Mouse (Mus musculus) lung, postnatal 0 days (tissue): Measurements from ENCODE around the gene Pcsk5. TPM values are rescaled to one million over a fixed set of nuclear protein-coding genes. Genes with fewer than 3 reads are reported as not detected.

Source experiments
- ATAC-seq: fragments of 200-750 bp; cut with Nextera tagmentation; 2 replicates; pipeline ENCODE4 v1.8.0; 2017; ENCODE audit warnings: moderate library complexity
- DNase-seq: peaks from one replicate; pipeline ENCODE4 v3.0.0-alpha.2; 2016; ENCODE audit warnings: low spot score
- H3K27ac ChIP-seq: fragments of 300-500 bp; sonication (generic); 2 replicates; pipeline ENCODE4 v1.5.1; 2014; ENCODE audit warnings: antibody characterized with exemption, mild to moderate bottlenecking, low read length, mixed read lengths
- H3K27me3 ChIP-seq: fragments of 300-500 bp; sonication (generic); replicated peaks from 2 replicates; pipeline ENCODE4 v1.6.1; 2014; ENCODE audit warnings: low read length, mixed read lengths; ENCODE audit not compliant: insufficient read depth
- H3K36me3 ChIP-seq: fragments of 300-500 bp; sonication (generic); 2 replicates; pipeline ENCODE4 v1.6.1; 2014; ENCODE audit warnings: low read length, mixed read lengths; ENCODE audit not compliant: insufficient read depth
- H3K4me1 ChIP-seq: fragments of 300-500 bp; sonication (generic); 2 replicates; pipeline ENCODE4 v1.6.1; 2014; ENCODE audit warnings: antibody characterized with exemption, low read depth, low read length, mixed read lengths; ENCODE audit not compliant: insufficient read depth
- H3K4me2 ChIP-seq: fragments of 300-500 bp; sonication (generic); replicated peaks from 2 replicates; pipeline ENCODE4 v1.6.1; 2014; ENCODE audit warnings: low read depth, mild to moderate bottlenecking, low read length, moderate library complexity, mixed read lengths
- H3K4me3 ChIP-seq: fragments of 300-500 bp; sonication (generic); 2 replicates; pipeline ENCODE4 v1.5.1; 2014; ENCODE audit warnings: low read depth, low read length
- H3K9ac ChIP-seq: fragments of 300-500 bp; sonication (generic); replicated peaks from 2 replicates; pipeline ENCODE4 v1.6.1; 2014; ENCODE audit warnings: low read depth, mild to moderate bottlenecking
- H3K9me3 ChIP-seq: fragments of 300-500 bp; sonication (generic); 2 replicates; pipeline ENCODE4 v1.6.1; 2016; ENCODE audit warnings: low read length, mixed read lengths
- CTCF ChIP-seq: IDR thresholded peaks from 2 replicates; pipeline ENCODE4 v1.5.1; 2016; ENCODE audit warnings: antibody characterized with exemption, mild to moderate bottlenecking
- EP300 ChIP-seq: IDR thresholded peaks from 2 replicates; pipeline ENCODE4 v1.6.1; 2016; ENCODE audit warnings: antibody characterized with exemption, mild to moderate bottlenecking, control low read depth
- WGBS: fragments of 180-500 bp; shearing (Covaris S2); extraction: QIAGEN DNeasy Blood & Tissue Kit; methylation state at CpG from one replicate; pipeline ENCODE4 v1.1.7; 2014; 5-methylcytosine and 5-hydroxymethylcytosine counted together
- polyA plus RNA-seq: library from polyadenylated mRNA; unstranded; fragments of >200 nt; fragmentation: Nextera tagmentation; extraction: Ambion mirVana; gene quantifications from 2 replicates; pipeline ENCODE4 v1.2.1, GENCODE M21; 2015

Gene Pcsk5
- polyA plus RNA-seq, 1 experiment from 2014 or later, result 26.3 TPM

- Histone ChIP-seq H3K9ac (no peak overlapping the region), H3K27ac (no peak overlapping the region), H3K4me1 (no peaks in the 10 kb centered on the region; the same call in 1 of the 2 replicates), H3K4me3 (no peak overlapping the region), H3K36me3 (0 out of 2 replicates have a peak, but pooled peaks cover 3% of the 10 kb centered on the region), H3K4me2 (no peak overlapping the region), H3K27me3 (no peaks in the 10 kb centered on the region), H3K9me3 (no peaks in the 10 kb centered on the region)
- TF ChIP-seq EP300, result no peak
- no peak for TF ChIP-seq CTCF
- 90% methylated on average over 4 of the region's 4 CpGs for WGBS
- DNase-seq, result no peak
- no peak for ATAC-seq
Observed at GRCm38 (mm10) chr19:17399965-17400364, 437.5 kb downstream of the Pcsk5 start.

GRCm38 (mm10) chr19:17397922-17398321, 439.5 kb downstream of the Pcsk5 start:
- Histone ChIP-seq H3K27ac (no peak overlapping the region), H3K4me1 (no peaks in the 10 kb centered on the region; the same call in 1 of the 2 replicates), H3K9me3 (no peaks in the 10 kb centered on the region), H3K9ac (no peak overlapping the region), H3K27me3 (no peaks in the 10 kb centered on the region), H3K36me3 (0 out of 2 replicates have a peak, but pooled peaks cover 3% of the 10 kb centered on the region), H3K4me2 (no peak overlapping the region), H3K4me3 (no peak overlapping the region)
- DNase-seq, result peak; percentile 52
- 58% methylated on average over 5 of the region's 5 CpGs for WGBS
- no peak for ATAC-seq
- no peak for TF ChIP-seq CTCF
- no peak for TF ChIP-seq EP300

GRCm38 (mm10) chr19:17396802-17397201, 440.6 kb downstream of the Pcsk5 start:
- H3K4me3 ChIP-seq, result no peak overlapping the region
- TF ChIP-seq CTCF (no peak), EP300 (peak; percentile 56; the same call in 1 of the 2 replicates)
- H3K9ac ChIP-seq, result no peak overlapping the region
- peak; percentile 42 for DNase-seq
- 0 out of 2 replicates have a peak, but pooled peaks cover 3% of the 10 kb centered on the region for H3K36me3 ChIP-seq
- no peaks in the 10 kb centered on the region for H3K27me3 ChIP-seq
- H3K4me1 ChIP-seq, result no peaks in the 10 kb centered on the region; the same call in 1 of the 2 replicates
- no peak overlapping the region for H3K4me2 ChIP-seq
- WGBS, result 36% methylated on average over 4 of the region's 4 CpGs
- no peaks in the 10 kb centered on the region for H3K9me3 ChIP-seq
- ATAC-seq, result no peak
- no peak overlapping the region for H3K27ac ChIP-seq

GRCm38 (mm10) chr19:17393841-17394591, 443.4 kb downstream of the Pcsk5 start, which contains the start of gene Rfk:
Gene Rfk (plus strand): TSS chr19:17394043.
- TF ChIP-seq CTCF, result no peak
- TF ChIP-seq EP300, result no peak
- Histone ChIP-seq H3K27ac (peak within 1 kb of the TSS; percentile 92), H3K4me2 (peak within 1 kb of the TSS; percentile 82), H3K9ac (peak within 1 kb of the TSS; percentile 90), H3K36me3 (no peaks in the 10 kb centered on the region), H3K27me3 (no peaks in the 10 kb centered on the region), H3K4me3 (peak within 1 kb of the TSS; percentile 87), H3K4me1 (no peaks in the 10 kb centered on the region; the same call in 1 of the 2 replicates), H3K9me3 (no peaks in the 10 kb centered on the region)
- DNase-seq, result peak; percentile 96
- peak; percentile 98 for ATAC-seq
- under 1% methylated on average over 64 of the region's 83 CpGs for WGBS

GRCm38 (mm10) chr19:17392866-17393265, 444.6 kb downstream of the Pcsk5 start:
- no peaks in the 10 kb centered on the region; the same call in 1 of the 2 replicates for H3K4me1 ChIP-seq
- peak overlapping the region; percentile 87; the same call in 1 of the 2 replicates for H3K4me3 ChIP-seq
- DNase-seq (peak; percentile 20), ATAC-seq (no peak)
- no peaks in the 10 kb centered on the region for H3K9me3 ChIP-seq
- H3K36me3 ChIP-seq, result no peaks in the 10 kb centered on the region
- no peak overlapping the region for H3K9ac ChIP-seq
- TF ChIP-seq CTCF (no peak), EP300 (no peak)
- H3K27ac ChIP-seq, result 0 out of 2 replicates have a peak overlapping the region, but pooled peaks have one; percentile 1
- H3K27me3 ChIP-seq, result no peaks in the 10 kb centered on the region
- WGBS, result 7% methylated on average over 3 of the region's 3 CpGs
- peak overlapping the region; percentile 82 for H3K4me2 ChIP-seq

GRCm38 (mm10) chr19:17388404-17388803, 449.0 kb downstream of the Pcsk5 start:
- ATAC-seq (no peak), DNase-seq (peak; percentile 85)
- Histone ChIP-seq H3K4me2 (no peak overlapping the region), H3K9ac (no peak overlapping the region), H3K36me3 (no peaks in the 10 kb centered on the region), H3K4me1 (no peaks in the 10 kb centered on the region; the same call in 1 of the 2 replicates), H3K4me3 (no peak overlapping the region), H3K27me3 (no peaks in the 10 kb centered on the region), H3K9me3 (no peaks in the 10 kb centered on the region), H3K27ac (no peak overlapping the region)
- 10% methylated on average over 2 of the region's 2 CpGs for WGBS
- TF ChIP-seq CTCF (peak; percentile 74), EP300 (no peak)
